Mouse (Mus musculus): Measurements from ENCODE around the gene Atp13a4.

The Atp13a4 gene

DNA sequence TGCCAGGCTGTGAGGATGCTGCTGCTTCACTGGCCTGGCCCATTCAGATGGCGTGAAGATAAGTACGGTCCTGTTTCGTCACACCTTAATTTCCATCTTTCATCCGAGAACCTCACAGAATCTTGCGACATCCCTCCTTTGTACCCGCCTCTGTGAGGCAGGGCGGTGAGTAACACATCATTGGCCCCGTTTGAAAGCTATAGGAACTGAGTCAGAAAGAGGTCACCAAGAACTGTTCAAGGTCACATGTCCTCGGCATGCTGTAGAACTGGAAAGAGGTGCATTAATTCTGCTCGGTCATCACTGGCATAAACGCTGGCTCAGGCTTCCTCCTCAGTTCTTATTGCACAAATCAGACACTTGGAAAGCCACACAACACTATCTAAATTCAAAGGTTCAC lies at the start of gene Atp13a4:
Gene Atp13a4 (minus strand): TSS at position 36 of the 400 bp plus-strand sequence.
- no peak for DNase-seq (ENCODE audit: low read depth, low spot score)

DNA sequence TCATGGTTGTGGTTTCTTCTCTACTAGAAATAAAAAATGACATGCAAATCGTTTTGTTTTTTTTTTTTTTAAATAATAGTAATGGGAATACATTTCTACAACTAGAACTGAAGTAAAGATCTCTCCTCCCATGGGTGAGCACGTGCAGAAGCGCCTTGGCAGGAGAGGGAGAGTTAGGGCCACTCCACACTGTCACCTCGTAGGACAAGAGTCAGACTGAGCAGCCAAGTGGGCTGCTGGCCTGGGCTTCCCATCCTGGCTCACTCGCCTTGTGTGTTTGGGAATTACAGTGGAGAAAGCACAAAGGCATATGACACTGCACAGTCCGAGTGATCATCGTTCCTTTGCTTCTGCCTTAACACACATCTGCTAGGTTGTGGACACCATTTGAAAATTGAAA lies 47.5 kb upstream of the Atp13a4 start:
- no peak for DNase-seq (ENCODE audit: low read depth, low spot score)

DNA sequence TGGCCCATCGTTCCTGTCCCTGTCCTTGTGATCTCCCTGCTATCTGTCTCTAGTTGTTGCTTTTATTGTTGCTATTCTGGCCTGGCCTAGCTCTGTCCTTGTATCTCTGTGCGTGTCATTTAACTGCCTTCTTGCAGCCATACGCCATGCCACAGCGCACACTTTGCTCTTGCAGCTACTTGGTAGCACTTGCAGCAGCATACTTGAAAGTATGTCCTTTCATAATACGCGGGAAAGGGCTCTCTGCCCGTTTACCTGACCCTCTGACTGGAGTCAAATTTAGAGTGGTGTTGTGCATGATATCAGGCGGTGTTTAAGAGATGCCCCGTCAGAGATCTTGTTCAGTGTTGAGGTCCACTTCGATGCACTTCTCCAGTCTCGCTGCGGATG lies 35.1 kb upstream of the Atp13a4 start:
- no peak for DNase-seq (ENCODE audit: low read depth, low spot score)

DNA sequence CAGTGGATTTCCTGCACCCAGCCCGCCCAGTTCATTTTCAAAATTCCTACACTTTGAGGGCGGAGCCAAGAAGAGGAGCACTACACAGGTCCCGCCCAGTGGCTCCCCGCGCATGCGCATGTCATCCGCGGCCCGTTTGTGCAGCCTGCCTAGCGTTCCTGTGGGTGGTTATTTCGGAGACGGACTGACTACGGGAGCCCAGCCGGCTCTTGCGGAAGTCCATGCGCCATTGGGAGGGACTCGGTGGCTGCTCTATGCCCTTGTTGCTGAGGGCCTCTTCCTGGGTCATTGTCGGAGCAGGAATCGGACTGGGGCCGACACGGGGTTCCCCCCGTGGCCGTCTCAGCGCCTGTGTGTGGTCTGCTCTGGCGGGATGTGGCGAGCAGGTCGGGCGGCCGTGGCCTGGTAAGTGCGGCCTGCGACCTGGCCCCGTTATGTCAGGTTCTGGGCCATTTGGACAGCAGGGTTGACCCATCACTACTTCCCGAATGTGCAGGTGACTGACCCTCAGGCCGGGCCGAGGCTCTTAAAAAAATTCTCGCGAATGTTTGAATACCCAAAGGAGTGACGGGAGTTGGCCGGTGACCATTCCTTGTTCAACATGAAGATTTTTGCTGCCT lies 34.6 kb upstream of the Atp13a4 start, which contains the start of gene Opa1:
Gene Opa1 (plus strand): TSS at position 168 of the 620 bp plus-strand sequence.
- peak; percentile 97 for DNase-seq (ENCODE audit: low read depth, low spot score)

DNA sequence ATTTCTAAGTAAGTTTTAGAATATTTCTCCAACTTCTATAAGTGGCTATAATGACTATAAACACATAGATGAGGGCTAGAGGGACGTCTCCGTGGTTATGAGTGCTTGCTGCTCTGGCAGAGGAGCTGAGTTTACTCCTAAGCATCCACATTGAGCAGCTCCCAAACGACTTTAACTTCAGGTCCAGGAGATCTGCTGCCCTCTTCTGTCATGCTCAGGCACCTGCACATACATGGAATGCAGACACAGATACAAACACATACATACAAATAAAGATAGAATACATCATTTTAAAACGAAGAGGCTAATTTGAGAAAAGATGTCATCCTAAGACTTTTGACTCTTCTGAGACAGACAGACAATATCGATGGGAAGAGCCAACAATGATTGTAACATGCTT lies 31.0 kb upstream of the Atp13a4 start:
- DNase-seq (ENCODE audit: low read depth, low spot score) = peak; percentile 67

DNA sequence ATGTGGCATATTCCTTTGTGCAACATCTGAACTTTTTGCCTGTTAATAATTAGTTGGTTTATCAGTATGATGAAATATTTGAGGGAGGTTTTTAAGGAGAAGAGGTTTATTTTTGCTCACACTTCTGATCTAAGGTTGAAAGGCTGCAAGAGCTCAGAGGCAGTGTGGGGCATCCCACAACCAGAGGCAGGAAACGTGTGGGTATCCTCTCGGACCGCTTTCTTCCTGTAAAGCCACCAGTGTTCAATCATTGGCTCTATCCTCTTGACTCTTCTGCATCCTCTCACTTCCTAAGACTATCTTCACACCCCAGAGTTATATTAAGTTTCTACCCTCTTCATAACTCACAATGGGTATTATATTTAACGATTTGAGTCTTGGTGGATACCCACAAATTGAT lies 29.3 kb upstream of the Atp13a4 start:
- no peak for DNase-seq (ENCODE audit: low read depth, low spot score)

DNA sequence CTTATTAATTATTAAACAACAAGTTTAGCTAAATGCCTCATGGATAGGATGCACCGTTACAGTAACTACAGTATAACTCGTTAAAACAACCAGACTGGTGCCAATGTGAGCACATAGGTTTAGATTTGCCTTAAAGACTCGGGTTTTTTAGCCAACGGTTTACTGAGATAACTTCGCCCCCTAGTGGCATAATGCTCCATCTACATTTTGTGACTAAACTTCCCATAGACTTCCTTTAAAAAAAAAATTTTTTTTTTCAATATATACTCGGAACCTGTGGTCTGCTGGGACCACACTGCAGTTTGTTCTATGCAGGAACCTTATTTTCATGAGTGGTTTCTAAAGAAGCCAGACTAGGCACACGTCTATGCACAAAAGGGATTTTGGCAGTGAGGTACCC lies 16.2 kb upstream of the Atp13a4 start:
- peak; percentile 70 for DNase-seq (ENCODE audit: low read depth, low spot score)

DNA sequence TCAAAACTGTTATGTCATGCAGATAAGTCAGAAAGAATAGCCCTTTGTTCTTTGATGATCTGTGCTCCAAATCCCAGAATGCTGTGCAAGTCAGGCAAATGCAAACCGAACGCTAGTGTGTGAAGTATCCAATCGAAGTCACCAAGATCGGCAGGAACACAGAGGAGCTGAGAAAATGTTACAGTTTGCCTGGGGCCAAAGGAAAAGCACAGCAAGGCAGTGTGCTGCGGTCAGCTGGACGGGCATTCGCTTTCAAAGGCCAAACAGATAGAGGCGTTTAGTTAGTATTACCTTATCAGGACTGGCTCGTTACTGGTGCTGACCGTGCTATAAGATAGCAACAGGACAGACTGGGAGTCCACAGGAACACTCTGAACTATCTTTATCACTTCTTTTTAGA lies 15.8 kb upstream of the Atp13a4 start:
- DNase-seq (ENCODE audit: low read depth, low spot score) = peak; percentile 79

DNA sequence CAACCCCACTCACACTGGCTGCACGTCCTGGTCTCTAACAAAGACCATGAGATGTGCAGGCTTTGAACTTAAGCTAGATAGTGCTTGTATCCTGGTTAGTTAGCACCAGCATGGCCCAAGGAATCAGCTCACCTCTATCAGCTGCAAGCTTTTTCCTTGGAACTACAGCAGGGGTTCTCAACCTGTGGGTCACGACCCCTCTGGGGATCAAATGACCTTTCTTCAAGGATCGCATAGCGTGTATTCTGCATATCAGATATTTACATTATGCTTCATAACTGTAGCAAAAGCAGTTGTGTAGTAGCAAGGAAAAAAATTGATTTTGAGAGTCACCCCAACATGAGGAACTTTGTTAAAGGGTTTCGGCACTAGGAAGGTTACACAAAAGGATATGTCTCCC lies 15.0 kb upstream of the Atp13a4 start:
- DNase-seq (ENCODE audit: low read depth, low spot score) = peak; percentile 8

DNA sequence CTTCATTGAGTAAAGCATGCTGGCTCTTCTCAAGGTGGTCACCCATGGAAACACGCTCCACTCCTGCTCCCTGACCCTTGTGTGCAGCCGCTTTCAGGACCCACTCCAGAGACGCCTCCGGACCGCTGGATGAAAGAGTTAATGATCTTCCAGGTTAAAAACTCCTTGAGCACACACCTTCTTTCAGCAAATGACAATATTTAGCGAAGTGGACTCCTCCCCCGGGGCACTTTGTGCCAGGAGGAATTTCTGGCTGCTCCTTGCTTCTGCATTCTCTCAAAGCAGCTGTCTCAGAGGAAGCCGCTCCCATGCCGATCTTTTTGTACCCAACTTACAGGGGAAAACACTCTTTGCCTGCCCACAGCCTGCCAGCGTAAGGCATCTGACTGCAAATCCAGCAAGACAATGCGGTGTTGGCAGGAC lies 3.4 kb downstream of the Atp13a4 start:
- DNase-seq (ENCODE audit: low read depth, low spot score) = no peak

DNA sequence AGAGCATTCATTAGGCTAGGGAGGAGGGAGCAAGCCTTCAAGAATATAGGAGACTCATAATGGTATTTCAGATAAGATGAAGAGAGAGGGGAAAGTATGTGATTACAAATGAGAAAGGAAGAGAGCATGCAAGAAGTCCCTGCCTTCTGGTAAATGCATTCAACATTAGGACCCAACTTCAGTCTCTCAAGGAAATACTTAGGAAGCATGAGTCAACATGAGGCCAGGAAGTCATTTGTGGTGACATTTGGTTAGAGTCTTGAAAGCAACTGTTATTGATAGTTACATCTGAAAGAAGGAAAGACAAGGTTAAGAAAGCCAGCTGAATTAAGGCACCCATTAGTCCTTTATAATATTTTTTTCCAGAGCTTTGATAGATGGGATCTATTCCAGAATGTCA lies 4.8 kb downstream of the Atp13a4 start:
- DNase-seq (ENCODE audit: low read depth, low spot score) = no peak

DNA sequence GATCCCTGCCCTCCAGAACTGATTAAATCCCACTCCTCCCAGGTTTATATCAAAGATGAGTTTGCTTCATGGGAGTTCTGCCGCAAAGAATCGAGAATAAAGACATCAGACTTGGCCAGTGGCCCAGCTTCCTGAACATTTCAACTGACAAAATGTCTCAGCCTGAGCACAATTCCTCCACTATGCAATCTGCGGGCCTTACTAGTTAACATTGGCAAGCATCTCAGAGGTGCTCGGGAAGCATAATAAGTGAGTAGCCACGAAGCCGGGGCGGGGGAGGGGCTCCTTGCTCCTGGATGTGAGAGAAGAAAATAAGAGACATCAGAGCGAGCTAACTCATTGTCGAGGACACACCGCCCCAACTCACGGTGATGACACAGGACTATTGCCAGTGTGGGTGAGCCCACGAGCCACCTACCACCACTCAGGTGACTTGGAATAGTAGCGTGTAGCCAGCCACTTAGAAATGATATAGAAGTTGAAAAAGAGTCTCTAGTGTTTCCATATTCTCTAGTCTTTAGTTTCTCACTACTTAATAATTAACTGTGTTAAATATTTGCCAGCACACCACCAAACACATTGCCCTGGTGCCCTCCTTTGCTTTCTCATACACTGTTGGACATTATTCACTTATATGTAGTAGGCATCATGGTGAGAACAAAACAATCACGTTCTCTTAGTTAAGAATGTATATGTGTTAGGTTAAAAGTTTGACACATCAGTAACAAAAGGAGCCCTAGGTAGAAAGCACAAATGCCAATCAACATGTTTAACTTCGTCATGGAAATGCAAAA lies 8.1 kb downstream of the Atp13a4 start:
- DNase-seq (ENCODE audit: low read depth, low spot score) = no peak

DNA sequence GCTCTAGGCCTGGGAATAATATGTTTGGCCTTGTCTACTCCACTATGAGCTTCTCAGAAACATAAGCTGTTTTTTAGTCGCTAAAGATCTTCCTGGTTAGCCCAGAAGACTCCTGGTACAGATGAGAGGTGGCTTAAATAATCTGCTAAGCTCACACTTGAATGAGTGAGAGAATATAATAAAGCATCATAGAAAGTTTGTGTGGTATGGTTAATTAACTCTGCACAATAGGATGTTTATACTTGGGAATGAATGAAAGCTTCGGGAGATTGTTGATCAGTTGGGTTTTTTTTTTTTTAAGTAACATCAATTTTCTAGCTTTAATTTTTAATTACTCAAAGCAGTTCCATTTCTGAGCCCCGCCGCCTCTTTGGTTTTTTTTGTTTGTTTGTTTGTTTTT lies 8.8 kb downstream of the Atp13a4 start:
- no peak for DNase-seq (ENCODE audit: low read depth, low spot score)

DNA sequence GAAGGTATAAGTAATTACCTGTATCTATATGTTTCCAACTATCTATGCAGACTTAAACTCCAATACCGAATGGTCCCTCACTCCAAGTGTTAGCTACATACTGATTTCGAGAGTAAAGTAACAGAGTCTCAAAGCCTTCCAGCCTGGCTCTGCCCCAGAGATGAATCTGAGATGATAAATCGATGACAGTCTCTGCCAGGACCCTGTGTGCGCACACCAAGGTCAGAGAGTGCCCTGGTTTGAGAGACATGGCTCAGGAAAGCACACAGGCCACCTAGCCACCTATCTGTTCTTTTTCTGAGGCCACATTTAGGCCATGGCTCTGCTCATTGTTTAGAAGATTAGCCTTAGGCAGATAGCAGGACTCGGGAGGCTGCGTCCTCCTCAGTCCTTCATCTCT lies 11.0 kb downstream of the Atp13a4 start:
- no peak for DNase-seq (ENCODE audit: low read depth, low spot score)

DNA sequence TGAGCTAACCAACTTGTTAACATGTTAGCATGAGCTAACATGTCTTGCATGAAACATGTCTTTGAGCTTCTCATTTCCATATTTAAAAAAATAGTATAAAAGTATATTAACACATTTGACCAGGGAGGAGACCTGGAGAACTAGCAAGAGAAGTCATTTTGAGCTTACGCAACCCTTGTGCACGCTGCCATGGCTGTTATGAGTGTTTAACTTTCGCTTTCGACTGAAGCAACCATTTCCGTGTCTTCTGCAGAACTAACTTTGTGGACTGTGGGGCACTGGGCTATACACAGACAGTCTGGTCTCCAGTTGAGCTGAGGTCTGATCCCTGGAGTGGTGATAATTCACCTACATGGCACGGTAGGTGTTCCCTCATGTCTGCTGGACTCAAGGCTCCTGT lies 17.6 kb downstream of the Atp13a4 start:
- DNase-seq (ENCODE audit: low read depth, low spot score) = no peak

DNA sequence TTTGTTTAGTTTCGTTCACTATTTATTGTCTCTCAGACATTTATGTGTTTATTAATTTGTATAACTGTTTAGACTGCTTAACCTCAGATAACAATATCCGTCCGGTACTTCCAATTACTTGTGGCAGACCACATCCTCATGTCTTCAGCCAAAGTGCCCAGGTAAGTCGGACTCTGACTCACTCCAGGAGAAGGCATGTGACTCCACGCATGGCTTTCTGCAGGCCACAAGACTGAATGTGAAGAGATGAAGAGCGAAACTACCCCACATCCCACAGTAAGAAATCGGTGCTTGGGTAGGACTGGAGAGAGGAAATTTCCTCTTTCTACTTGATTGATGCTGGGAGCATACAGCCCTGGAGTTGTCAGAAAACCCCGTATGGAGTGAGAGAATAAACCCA lies 18.1 kb downstream of the Atp13a4 start:
- DNase-seq (ENCODE audit: low read depth, low spot score) = no peak

DNA sequence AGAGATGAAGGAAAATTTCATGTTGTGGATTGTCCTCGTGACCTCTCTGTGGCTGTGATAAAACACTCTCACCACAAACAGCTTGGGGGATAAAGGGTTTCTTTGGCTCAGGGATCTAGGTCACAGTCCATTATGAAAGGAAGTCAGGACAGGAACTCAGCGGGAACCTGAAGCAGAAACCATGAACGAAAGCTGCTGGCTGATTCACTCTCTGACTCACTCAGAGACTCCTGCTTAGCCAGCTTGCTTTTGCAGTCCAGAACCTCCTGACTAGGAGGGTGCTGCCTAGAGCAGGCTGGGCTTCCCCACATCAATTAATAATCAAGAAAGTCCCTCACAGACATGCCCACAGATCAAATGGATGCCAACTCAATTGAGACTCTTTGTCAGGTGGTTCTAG lies 32.2 kb downstream of the Atp13a4 start:
- DNase-seq (ENCODE audit: low read depth, low spot score) = no peak

DNA sequence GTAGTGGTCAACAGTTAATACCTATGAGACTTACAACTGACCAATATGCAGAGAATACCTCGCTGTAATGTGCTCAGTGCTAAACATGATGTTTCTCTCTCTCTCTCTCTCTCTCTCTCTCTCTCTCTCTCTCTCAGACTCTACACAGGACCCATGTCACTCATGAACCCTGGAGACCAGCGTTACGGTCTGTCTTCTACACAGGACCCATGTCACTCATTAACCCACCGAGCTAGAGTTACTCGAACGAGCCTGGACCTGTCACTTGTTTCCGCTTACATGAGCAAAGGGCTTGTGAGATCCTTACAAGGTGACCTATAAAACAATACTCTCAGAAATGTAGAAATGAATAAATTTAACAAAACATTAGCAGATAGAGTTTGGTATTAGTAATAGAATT lies 33.9 kb downstream of the Atp13a4 start:
- DNase-seq (ENCODE audit: low read depth, low spot score) = no peak

DNA sequence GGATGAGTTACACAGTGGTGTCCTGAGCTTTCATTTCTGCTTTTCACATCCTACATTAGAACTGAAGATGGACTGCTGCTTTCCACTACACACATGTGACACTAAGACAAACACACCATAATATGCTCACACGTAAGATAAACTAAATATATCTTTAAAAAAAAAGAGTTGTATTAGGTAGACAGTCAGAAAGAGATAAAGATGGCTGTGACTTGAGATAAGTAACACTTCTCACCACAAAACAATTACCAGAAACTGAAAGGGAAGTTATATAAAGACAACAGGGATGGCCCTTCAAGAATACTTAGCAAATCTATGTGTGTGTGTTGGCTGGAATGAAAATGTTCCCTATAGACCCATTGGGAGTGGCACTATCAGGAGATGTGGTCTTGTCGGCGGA lies 34.8 kb downstream of the Atp13a4 start:
- no peak for DNase-seq (ENCODE audit: low read depth, low spot score)

DNA sequence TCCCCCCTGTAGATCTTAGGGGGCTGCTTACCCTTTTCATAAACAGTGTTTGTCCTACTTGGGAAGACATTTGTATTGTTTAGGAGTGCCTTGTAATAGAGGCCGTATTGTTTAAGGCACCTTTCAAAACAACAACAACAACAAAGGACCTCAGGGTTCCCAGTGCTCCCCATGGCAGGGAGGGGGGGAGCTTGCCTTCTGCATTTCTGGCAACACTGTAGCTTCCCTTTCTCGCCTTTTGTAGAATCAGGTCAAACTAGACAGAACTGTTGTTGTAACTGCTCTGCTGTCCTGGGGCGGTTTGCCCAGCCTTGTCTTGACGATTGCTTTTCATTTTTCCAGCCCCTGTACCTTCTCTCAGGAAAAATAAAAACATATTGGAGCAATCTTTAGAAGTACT lies 40.0 kb downstream of the Atp13a4 start:
- DNase-seq (ENCODE audit: low read depth, low spot score) = no peak

DNA sequence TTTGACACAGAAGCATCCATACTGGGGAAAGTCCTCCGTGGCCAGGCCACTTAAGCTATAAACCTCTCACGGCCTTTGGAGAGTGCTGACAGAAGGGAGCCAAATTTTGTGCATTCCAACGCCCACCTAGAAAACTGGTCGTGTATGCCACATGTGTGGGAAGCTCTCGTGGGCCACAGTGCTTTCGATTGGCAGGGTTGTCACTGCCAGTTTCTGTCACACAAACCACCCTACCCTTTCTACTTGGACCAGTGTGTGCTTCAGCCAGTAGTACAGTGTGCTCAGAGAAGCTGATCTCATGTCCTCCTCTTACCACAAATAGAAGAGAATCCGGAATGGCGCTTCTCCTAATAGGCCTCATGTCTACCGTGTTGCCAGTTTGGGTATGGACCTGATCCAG lies 40.5 kb downstream of the Atp13a4 start:
- DNase-seq (ENCODE audit: low read depth, low spot score) = no peak

DNA sequence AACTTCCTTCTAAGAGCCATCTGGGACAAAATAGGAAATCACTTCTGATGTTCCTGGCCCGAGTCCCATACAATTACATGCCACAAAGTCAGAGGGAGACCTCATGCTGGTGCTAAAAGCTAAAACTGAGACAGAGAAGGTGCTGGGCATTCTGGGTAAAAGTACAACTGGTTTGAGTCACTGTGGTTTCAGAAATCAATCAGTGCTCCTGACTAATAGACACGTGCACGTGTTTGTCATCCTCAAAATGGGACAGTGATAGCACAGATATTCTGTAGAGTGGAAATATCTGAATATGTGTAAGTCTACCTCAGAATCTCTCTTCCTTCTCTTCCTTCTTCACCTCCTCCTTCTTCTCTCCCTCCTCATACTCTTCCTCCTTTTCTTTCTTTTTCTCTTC lies 53.6 kb downstream of the Atp13a4 start:
- DNase-seq (ENCODE audit: low read depth, low spot score) = no peak

DNA sequence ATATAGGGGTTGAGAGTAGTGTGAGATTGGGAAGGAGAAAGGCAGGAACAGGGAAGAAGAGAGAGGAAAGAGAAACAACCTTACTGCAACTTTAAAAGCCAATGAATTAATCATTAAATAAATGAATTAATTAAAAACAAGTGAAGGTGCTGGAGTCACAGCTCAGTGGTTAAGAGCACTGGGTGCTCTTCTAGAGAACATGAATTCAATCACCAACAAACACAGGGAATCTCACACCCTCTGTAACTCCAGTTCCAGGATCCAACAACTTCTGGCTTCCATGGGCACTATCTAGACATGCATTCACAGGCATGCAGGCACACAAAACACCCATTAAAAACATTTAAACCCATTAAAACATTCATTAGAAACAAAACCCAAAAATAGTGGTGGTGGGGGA lies 63.2 kb downstream of the Atp13a4 start:
- no peak for DNase-seq (ENCODE audit: low read depth, low spot score)
